Mouse (Mus musculus): ENCODE data around the gene Ccdc85c.

Gene Ccdc85c

DNA sequence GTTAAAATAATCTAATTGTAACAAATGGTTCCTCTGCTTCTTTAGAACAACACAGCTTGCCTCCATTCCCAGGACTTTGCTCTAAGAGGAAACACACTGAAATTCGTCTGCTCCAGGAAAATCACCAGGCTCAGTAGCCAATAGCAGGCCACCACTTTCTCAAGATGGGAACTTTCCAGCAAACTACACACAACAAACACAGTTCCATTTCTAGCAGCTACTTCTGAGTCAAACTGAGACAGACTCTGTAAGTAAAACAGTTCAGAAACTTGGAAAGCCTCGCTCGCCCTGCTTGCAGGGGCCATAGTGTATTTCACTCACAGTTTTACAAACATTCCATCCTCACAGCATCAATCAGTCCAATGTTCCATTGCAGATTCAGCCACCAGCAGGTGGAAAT is 98.9 kb downstream of the Ccdc85c start:
- no peak for DNase-seq (ENCODE audit: low spot score)

DNA sequence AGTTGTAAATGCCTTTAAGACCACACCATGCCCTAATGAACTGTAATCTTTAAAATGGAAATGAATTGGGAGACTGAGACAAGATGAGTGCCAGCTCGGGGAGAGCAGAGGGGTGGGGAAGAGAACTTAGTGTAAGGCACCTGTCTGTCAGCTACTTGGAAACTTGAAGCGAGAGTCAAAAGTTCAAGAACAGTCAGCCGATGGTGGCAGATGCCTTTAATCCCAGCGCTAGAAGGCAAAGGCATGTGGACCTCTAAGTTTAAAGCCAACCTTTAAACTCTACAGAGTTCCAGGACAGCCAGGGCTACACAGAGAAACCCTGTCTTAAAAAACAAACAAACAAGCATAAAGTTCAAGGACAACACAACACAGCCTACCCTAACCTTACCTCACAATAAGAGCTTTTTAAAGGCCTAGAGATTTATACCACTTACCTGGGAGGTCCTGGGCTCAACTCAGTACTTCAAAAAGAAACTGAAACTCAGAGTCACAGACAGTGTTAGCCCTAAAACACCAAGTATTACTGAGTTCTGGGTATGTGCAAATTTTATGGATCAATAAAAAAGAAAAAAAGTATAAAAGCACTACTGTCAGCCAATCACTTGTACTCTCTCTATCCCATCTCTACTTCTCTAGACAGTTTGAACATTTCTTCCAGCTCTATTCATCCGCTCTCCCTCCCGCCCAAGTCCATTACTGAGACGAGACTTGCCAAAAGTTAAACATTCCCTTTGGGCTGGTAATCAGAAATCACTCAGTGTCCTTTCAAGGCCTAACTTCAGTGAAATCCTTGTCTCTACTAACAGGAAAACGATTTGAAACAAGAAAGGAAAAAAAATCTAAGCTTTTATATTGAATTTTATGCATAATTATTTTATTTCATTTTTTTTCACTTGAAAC is 100.4 kb downstream of the Ccdc85c start:
- no peak for DNase-seq (ENCODE audit: low spot score)

- DNase-seq (ENCODE audit: low spot score): no peak
These were observed 102.6 kb downstream of the Ccdc85c start for GRCm38 (mm10) chr12:108172639-108173038.

GRCm38 (mm10) chr12:108171336-108171735 is 103.9 kb downstream of the Ccdc85c start:
- DNase-seq (ENCODE audit: low spot score): no peak

DNA sequence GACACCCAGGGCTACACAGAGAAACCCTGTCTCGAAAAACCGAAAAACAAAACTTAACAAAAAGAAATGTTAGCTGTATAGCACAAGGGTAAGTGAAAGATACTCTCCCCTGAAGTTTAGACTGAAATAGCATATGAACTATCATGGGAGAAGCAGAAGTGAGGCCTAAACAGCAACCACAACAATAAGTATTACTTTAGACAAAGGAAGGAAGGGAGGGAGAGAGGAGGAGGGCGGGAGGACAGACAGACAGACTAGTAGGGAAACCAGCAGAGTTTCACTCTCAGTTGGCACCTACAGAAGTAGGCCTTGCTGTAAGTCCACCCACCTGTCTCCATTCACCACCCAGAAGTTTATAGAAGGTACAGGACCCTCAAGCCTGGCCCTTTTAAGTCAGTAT is 104.8 kb downstream of the Ccdc85c start:
- no peak for DNase-seq (ENCODE audit: low spot score)

DNA sequence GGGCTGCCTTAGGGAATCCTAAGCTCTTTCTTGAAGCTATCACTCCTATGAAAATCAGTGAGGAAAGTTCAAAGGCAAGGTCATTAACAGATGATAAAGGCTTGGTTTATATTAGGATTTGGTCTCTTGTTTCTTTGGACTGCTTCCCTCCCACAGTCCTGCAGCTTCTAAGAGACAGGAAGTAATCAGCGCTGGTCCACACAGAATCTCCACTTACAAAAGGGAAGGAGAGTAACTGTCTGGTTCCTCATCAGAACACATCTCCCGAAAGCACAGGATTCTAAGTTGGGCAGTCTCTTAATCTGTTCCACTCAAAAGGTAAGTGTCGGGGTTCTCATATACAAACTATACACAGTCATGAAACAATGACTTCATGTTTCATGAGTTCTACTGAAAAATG is 106.3 kb downstream of the Ccdc85c start:
- no peak for DNase-seq (ENCODE audit: low spot score)

DNA sequence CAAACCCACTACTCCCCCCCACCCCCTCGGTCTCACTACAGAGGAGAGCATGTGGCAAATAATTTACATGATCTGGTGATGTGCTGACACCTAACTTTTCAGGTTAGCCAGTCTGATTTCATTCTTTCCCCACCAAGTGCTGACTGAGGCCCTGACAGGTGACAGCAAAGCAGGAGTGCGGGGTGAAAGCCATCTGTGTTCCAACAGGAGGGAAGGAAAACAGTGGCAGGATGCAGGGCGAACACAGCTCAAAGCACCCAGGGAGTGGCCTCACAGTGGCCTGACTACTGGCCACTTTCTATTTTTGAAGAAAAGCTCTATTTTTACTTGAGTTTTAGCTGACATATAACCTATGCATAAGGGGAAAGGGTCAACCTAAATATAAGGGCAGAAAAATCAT is 111.5 kb downstream of the Ccdc85c start:
- DNase-seq (ENCODE audit: low spot score): no peak

DNA sequence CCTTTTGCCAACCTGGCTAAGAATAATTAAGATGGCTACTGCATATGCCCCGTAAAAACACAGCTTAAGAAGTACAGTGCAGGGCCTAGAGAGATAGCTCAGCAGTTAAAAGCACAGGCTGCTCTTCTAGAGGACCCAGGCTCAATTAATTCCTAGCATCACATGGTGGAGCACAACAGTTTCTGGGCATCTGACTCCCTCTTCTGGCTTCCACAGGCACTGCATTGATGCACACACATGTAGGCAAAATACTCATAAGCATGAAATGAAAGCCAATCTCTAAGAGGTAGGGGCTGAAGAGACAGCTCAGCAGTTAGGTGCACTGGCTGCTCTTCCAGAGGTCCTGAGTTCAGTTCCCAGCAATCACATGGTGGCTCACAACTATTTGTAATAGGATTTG is 113.2 kb downstream of the Ccdc85c start:
- no peak for DNase-seq (ENCODE audit: low spot score)

DNA sequence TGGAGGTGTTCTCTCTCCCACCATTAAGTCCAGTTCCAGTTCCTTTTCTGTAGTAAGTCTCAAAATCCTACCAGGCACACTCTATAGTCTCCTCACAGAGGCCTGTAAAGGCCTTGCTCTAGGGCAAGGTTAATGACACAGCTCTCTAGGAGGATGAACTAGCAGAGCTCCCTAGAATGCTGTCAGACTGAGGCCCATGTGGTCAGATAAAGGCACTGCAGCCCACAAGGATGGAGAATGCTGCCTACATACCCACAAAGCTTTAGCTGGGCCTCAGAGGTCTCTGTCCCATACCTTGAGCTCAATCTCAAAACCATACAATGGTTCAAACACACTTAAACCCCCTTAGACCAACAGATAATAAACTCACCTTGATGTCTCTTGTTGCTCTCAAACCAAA is 115.4 kb downstream of the Ccdc85c start:
- DNase-seq (ENCODE audit: low spot score): no peak
